Mouse (Mus musculus): Measurements from ENCODE around the gene Ggps1.

- TF ChIP-seq POLR2A (IDR thresholded peaks at IDR 0.05; ENCODE audit: borderline replicate concordance, extremely low read depth, insufficient read depth, insufficient read length, poor library complexity, severe bottlenecking) (no peak), CTCF (IDR thresholded peaks at IDR 0.05; ENCODE audit: borderline replicate concordance, extremely low read depth, insufficient read depth, insufficient read length) (no peak)
Measured at GRCm38 (mm10) chr13:14026154-14026820, 37.0 kb downstream of the Ggps1 start.

Data from brain, embryonic 14.5 days (tissue).